Mouse (Mus musculus): ENCODE measurements at regions not wholly inside any gene's neighbourhood (a gene's known extent, or its start where the extent isn't known, plus 50 kb on each side); places are given as distances from the start of the nearest gene placed in this dataset.

DNA sequence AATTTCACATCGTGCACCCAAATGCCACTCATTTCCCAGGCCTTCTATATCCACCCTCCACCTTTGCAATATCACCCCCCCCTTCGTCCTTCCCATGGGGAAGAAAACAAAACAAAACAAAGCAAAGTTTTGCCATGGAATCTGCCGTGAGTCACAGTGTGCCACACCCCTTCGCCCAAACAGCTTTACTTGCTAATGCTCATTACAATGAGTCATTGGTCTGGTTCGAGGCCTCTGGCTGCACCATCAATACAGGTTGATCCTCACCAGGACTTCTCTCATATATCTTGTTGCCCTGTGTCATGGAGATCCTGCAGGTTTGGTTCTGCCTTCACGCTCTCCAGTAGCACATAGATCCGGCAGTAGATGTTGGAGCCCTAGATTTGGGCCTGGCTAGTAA lies 660.3 kb upstream of the Zeb2 start:
- TF ChIP-seq CTCF (IDR thresholded peaks at IDR 0.05; ENCODE audit: low read depth, low read length) (no peak), EP300 (IDR thresholded peaks at IDR 0.05; ENCODE audit: insufficient read depth, low read depth, low read length) (no peak), POLR2A (IDR thresholded peaks at IDR 0.05; ENCODE audit: insufficient read depth, low read length) (no peak)
